Mouse (Mus musculus) lung, adult 2 months (tissue): ENCODE measurements at regions not wholly inside any gene's neighbourhood (a gene's known extent, or its start where the extent isn't known, plus 50 kb on each side); places are given as distances from the start of the nearest gene placed in this dataset.

ENCODE experiments used
- DNase-seq: peaks from one replicate; pipeline ENCODE4 v3.0.0; 2022
- H3K4me1 ChIP-seq: fragments of 200-500 bp; 2 replicates; pipeline ENCODE4 v1.6.1; 2011; ENCODE audit warnings: low read length; ENCODE audit not compliant: control insufficient read depth, insufficient read depth
- H3K4me3 ChIP-seq: fragments of 200-500 bp; replicated peaks from 2 replicates; pipeline ENCODE3; 2011; ENCODE audit warnings: low read depth, mild to moderate bottlenecking, control low read depth, low read length; ENCODE audit errors: extremely low read depth
- CTCF ChIP-seq: fragments of 200-500 bp; IDR thresholded peaks from 2 replicates; pipeline ENCODE4 v1.5.1; 2011; ENCODE audit warnings: mild to moderate bottlenecking, low read length, control low read depth; ENCODE audit not compliant: insufficient read depth
- POLR2A ChIP-seq: fragments of 200-500 bp; IDR thresholded peaks from 2 replicates; pipeline ENCODE4 v1.6.1; 2011; ENCODE audit warnings: low read depth, mild to moderate bottlenecking, control low read depth, low read length, borderline replicate concordance; ENCODE audit errors: extremely low read depth
- WGBS: fragments of 180-500 bp; shearing (Covaris S2); methylation state at CpG from one replicate; pipeline ENCODE4 v1.1.7; 2018; 5-methylcytosine and 5-hydroxymethylcytosine counted together

DNA sequence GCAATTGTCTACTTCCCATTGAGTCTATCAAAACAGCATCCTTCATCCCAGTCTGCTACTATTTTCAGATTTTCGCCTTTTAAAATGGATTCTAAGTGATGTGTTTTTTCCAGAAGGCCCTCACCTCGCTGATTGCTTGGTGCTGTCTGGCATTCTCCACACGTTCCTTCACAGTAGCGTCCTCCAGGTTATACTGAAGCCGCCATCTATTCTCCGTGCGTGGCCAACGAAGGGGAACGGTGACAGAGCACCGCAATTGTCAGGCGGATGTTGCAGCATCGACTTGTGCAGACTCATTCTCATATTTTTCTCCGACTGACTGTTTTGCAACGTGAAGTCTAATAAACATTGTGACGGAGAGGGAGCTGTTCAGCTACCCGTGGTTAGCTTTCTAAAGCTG lies 277.0 kb upstream of the Mtpn start:
- H3K4me3 ChIP-seq, result no peak overlapping the region
- no peak for DNase-seq
- 83% methylated on average over 16 of the region's 16 CpGs for WGBS
- no peak for TF ChIP-seq POLR2A
- no peak for TF ChIP-seq CTCF
- no peaks in the 10 kb centered on the region for H3K4me1 ChIP-seq

- no peak for DNase-seq
- H3K4me1 ChIP-seq, result no peaks in the 10 kb centered on the region
- TF ChIP-seq POLR2A (no peak), CTCF (no peak)
- no peak overlapping the region for H3K4me3 ChIP-seq
- 74% methylated on average over 5 of the region's 5 CpGs for WGBS
Observed at GRCm38 (mm10) chr6:35814476-35814875, 274.8 kb upstream of the Mtpn start.

DNA sequence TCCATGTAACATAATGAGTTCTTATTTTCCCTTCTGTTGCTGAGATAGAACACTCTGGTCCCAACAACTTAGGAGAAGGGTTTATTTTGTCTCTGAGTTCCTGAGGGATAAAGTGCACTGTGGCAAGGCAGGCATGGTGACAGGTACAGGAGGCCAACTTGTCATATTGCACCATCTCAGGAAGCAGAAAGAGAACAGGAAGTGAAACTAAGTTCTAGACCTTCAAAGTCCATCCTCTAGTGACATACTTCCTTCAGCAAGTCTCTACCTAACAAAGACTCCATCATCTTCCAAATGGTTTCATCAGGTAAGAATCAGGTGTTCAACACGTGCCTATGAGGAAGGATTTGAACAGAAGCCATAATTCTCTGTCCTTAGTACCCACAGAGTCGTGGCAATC lies 266.1 kb upstream of the Mtpn start:
- no peaks in the 10 kb centered on the region for H3K4me1 ChIP-seq
- WGBS, result 66% methylated on average over 2 of the region's 2 CpGs
- TF ChIP-seq CTCF (no peak), POLR2A (no peak)
- no peak for DNase-seq
- no peak overlapping the region for H3K4me3 ChIP-seq

DNA sequence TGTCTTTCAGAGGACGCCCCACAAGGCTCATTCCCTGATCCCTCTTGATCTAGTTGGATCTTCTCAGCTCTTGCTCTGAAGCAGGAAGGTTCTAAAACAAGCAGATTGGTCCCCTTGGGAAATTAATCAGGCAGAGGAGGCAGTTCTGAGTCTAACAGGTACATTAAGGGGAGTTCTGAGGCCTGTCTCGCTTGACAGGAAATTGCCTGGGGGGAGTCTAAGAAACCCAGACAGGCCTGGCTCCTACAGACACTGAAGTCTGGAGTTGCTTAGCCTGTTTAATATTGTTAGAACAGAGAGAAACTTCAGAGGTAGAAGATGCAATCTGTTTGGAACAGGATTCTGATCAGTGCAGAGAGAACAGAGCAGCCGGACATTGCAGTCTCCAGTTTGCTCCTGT lies 264.4 kb upstream of the Mtpn start:
- WGBS, result 73% methylated on average over 3 of the region's 3 CpGs
- no peak for DNase-seq
- TF ChIP-seq CTCF (no peak), POLR2A (no peak)
- Histone ChIP-seq H3K4me1 (no peaks in the 10 kb centered on the region), H3K4me3 (no peak overlapping the region)

DNA sequence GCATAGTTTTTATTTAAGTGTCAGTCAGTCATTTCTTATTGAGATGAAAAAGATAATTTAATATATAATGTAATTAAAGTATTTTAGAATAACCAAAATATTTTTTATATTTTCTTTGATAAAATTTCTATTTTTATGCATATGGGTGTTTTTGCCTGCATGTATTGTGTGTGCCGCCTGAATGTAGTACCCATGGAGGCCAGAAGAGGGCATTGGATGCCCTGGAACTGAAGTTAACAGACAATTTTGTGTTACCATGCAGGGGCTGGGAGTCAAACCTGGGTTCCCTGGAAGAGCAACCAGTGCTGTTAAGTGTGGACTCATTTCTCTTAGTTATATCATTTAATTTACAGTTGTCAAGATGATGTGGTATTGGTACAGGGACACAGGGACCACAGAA lies 240.0 kb upstream of the Mtpn start:
- H3K4me1 ChIP-seq, result no peaks in the 10 kb centered on the region
- no peak overlapping the region for H3K4me3 ChIP-seq
- DNase-seq, result no peak
- 94% methylated on average over 1 of the region's 1 CpGs for WGBS
- TF ChIP-seq POLR2A, result no peak
- TF ChIP-seq CTCF, result no peak

DNA sequence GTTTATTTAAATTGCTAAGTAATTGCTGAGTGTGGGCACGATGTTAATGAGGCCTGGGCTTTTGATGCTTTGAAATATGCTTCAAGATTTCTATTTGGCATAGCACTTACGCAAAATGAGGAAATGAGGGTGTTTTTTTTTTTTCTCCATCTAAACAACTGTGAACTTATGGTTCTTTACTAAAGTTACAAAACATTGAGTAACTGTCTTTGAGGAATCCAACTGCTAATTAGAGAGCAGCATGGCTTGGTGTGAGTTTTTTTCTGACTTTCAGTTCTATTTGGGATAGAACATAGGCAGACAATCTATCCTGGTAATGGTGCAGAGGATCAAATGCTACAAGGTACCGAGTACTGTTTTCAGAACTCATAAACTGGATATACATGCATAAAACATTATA lies 231.2 kb upstream of the Mtpn start:
- TF ChIP-seq POLR2A (no peak), CTCF (no peak)
- 67% methylated on average over 3 of the region's 3 CpGs for WGBS
- Histone ChIP-seq H3K4me3 (no peak overlapping the region), H3K4me1 (no peaks in the 10 kb centered on the region)
- DNase-seq, result no peak

- DNase-seq, result no peak
- H3K4me1 ChIP-seq, result no peaks in the 10 kb centered on the region
- H3K4me3 ChIP-seq, result no peak overlapping the region
- no peak for TF ChIP-seq POLR2A
- no peak for TF ChIP-seq CTCF
- WGBS, result 81% methylated on average over 3 of the region's 3 CpGs
Observed at GRCm38 (mm10) chr6:35759606-35760246, 220.0 kb upstream of the Mtpn start.

- WGBS, result 27% methylated on average over 1 of the region's 1 CpGs
Observed at GRCm38 (mm10) chr6:35746034-35746433, 206.3 kb upstream of the Mtpn start.

GRCm38 (mm10) chr6:35705587-35705986 lies 165.9 kb upstream of the Mtpn start:
- no peak for DNase-seq
- TF ChIP-seq CTCF (no peak), POLR2A (no peak)
- Histone ChIP-seq H3K4me1 (no peaks in the 10 kb centered on the region), H3K4me3 (no peak overlapping the region)
- 81% methylated on average over 3 of the region's 3 CpGs for WGBS

More at GRCm38 (mm10) chr6:35746034-35746433, 206.3 kb upstream of the Mtpn start:
- Histone ChIP-seq H3K4me1 (no peaks in the 10 kb centered on the region), H3K4me3 (no peak overlapping the region)
- no peak for TF ChIP-seq POLR2A
- no peak for DNase-seq

DNA sequence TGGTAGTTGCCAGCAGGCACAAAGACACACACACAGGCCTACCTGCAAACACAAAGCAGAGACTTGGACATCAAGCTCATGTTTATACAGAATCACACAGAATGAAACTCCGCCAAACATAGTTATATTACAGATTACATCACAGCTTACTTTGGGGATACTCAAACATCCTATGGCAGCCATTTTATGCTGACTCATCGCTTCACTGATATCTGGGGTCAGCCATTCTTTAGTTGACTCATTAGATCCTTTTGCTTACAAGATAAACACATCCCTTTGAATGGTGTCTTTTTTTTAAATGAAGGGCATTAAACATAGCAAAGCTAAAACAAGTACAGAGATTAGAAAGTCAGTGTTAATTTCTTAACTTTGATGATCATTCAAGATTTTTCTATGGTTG lies 127.4 kb upstream of the Mtpn start:
- 80% methylated on average over 2 of the region's 2 CpGs for WGBS
- Histone ChIP-seq H3K4me1 (no peaks in the 10 kb centered on the region), H3K4me3 (no peak overlapping the region)
- DNase-seq, result no peak
- no peak for TF ChIP-seq POLR2A
- TF ChIP-seq CTCF, result no peak

DNA sequence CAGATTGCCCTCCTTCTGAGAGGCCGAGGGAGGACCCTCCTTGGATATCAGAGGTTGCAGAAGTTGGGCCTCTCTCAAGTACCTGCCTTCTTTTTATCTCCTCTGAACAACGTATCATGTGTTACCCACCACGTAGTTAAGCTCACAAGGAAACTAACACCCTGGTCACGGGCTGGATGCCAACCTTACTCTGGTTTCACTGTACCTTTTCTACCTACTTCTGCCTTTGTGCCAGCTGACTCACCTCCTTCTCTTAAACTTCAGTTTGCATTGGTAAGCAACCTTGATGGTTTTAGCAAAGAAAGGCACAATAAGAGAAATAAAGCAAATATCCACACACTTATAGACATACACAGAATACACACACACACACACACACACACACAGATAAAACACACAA lies 111.7 kb upstream of the Mtpn start:
- TF ChIP-seq POLR2A (no peak), CTCF (no peak)
- Histone ChIP-seq H3K4me1 (no peaks in the 10 kb centered on the region), H3K4me3 (no peak overlapping the region)
- whole genome bisulfite sequencing, result 56% methylated on average over 4 of the region's 4 CpGs
- DNase-seq, result peak; percentile 11
